Mouse (Mus musculus): ENCODE measurements around the gene Vps25.

GRCm38 (mm10) chr11:101300881-101301280 is 47.4 kb downstream of the Vps25 start:
- TF ChIP-seq POLR2A (IDR thresholded peaks at IDR 0.05; ENCODE audit: borderline replicate concordance, extremely low read depth, low read depth, low read length) (no peak), CTCF (IDR thresholded peaks at IDR 0.05; ENCODE audit: insufficient read depth, low read length) (no peak)

All from lung, adult 2 months (tissue).